Mouse (Mus musculus) heart, adult 9 months (tissue): ENCODE measurements at regions not wholly inside any gene's neighbourhood (a gene's known extent, or its start where the extent isn't known, plus 50 kb on each side); places are given as distances from the start of the nearest gene placed in this dataset.

Source experiments
- DNase-seq, 2 experiments: peaks; one replicate each; pipeline ENCODE4 v3.0.0; 2022; ENCODE audit warnings: low spot score in 2 of 2

- DNase-seq: no peak
These were observed 63.5 kb upstream of the Ndst3 start for GRCm38 (mm10) chr3:123754011-123754610.

GRCm38 (mm10) chr3:123754927-123755326 lies 64.3 kb upstream of the Ndst3 start:
- no peak for DNase-seq

GRCm38 (mm10) chr3:123765911-123766556 lies 75.4 kb upstream of the Ndst3 start:
- DNase-seq: no peak

- DNase-seq: no peak
These were observed 75.9 kb upstream of the Ndst3 start for GRCm38 (mm10) chr3:123766557-123766913.

GRCm38 (mm10) chr3:123780507-123780906 lies 89.9 kb upstream of the Ndst3 start:
- DNase-seq: no peak

GRCm38 (mm10) chr3:123781581-123781980 lies 90.9 kb upstream of the Ndst3 start:
- DNase-seq: no peak

GRCm38 (mm10) chr3:123784127-123784526 lies 93.5 kb upstream of the Ndst3 start:
- no peak for DNase-seq

GRCm38 (mm10) chr3:123794011-123794410 lies 103.4 kb upstream of the Ndst3 start:
- no peak for DNase-seq

- DNase-seq: no peak
These were observed 114.7 kb upstream of the Ndst3 start for GRCm38 (mm10) chr3:123805338-123805737.

GRCm38 (mm10) chr3:123806050-123806449 lies 115.4 kb upstream of the Ndst3 start:
- DNase-seq: no peak

- no peak for DNase-seq
These were observed 115.9 kb upstream of the Ndst3 start for GRCm38 (mm10) chr3:123806546-123806945.

GRCm38 (mm10) chr3:123810018-123810942 lies 119.6 kb upstream of the Ndst3 start:
- DNase-seq: no peak

- DNase-seq: no peak
These were observed 120.4 kb upstream of the Ndst3 start for GRCm38 (mm10) chr3:123810943-123811499.

GRCm38 (mm10) chr3:123828790-123829189 lies 138.1 kb upstream of the Ndst3 start:
- DNase-seq: no peak

GRCm38 (mm10) chr3:123838385-123839170 lies 147.9 kb upstream of the Ndst3 start:
- no peak for DNase-seq

GRCm38 (mm10) chr3:123846554-123846953 lies 155.9 kb upstream of the Ndst3 start:
- no peak for DNase-seq

- no peak for DNase-seq
These were observed 158.0 kb upstream of the Ndst3 start for GRCm38 (mm10) chr3:123848663-123849062.

- DNase-seq: no peak
These were observed 162.2 kb upstream of the Ndst3 start for GRCm38 (mm10) chr3:123852889-123853288.

GRCm38 (mm10) chr3:123873709-123874108 lies 183.1 kb upstream of the Ndst3 start:
- DNase-seq: no peak

GRCm38 (mm10) chr3:123893691-123894090 lies 203.0 kb upstream of the Ndst3 start:
- DNase-seq: no peak

- no peak for DNase-seq
These were observed 215.5 kb upstream of the Ndst3 start for GRCm38 (mm10) chr3:123905928-123906721.
